Mouse (Mus musculus): ENCODE data around the gene Cel.

Cel gene

GRCm38 (mm10) chr2:28537995-28538816, 25.0 kb downstream of the Cel start:
- DNase-seq (ENCODE audit: low spot score in 2 of 2), result no peak

DNA sequence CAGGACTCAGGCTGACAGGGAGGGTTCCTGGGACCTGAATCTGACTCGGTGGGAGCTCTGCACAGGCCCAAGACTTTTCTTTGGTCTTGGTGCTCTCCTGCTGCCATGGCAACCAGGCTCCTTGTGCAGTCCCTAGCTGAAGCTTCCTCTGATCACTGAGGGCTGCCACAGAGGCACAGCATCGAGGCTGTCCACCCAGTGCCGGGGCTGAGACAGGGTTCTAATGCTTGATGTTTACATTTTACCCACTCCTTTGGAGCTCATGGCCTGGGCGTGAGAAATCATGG, 25.6 kb downstream of the Cel start:
- DNase-seq (ENCODE audit: low spot score in 2 of 2), result no peak

- no peak for DNase-seq (ENCODE audit: low spot score in 2 of 2)
These were observed 26.2 kb downstream of the Cel start for GRCm38 (mm10) chr2:28536766-28537633.

- no peak for DNase-seq (ENCODE audit: low spot score in 2 of 2)
These were observed 27.0 kb downstream of the Cel start for GRCm38 (mm10) chr2:28536166-28536565.

DNA sequence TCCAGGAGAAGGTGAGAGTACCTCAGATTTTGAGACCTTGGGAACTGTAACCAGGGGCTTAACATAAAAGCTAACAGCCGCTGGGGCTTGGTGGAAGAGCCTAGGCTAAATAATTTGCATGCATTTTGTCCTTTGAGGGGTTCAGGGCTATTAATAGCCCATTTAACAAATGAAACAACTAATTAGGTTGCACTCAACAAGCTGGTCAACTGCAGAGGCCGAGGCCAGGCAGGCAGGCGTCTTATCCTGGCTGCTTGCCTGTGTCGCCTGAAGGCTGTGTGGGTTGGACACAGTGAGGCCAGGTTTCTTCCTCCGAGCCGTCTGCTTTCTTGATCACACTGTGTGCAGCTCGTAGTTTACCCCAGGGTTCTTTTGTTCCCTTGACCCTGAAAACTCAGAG, 27.6 kb downstream of the Cel start:
- DNase-seq (ENCODE audit: low spot score in 2 of 2), result no peak

DNA sequence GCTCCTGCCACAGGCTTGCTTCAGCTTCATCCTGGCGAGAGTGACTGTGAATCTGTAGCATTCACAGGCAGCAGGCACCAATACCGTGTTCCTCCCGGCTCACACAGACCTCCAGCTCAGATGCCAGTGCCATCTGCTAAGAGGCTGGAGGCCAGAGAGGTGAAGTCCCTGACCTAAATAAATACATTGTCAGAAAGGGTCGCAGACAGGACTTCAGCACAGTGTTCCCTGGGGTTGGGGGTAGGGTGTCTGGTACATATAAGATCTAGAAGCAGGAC, 28.0 kb downstream of the Cel start:
- no peak for DNase-seq (ENCODE audit: low spot score in 2 of 2)

DNA sequence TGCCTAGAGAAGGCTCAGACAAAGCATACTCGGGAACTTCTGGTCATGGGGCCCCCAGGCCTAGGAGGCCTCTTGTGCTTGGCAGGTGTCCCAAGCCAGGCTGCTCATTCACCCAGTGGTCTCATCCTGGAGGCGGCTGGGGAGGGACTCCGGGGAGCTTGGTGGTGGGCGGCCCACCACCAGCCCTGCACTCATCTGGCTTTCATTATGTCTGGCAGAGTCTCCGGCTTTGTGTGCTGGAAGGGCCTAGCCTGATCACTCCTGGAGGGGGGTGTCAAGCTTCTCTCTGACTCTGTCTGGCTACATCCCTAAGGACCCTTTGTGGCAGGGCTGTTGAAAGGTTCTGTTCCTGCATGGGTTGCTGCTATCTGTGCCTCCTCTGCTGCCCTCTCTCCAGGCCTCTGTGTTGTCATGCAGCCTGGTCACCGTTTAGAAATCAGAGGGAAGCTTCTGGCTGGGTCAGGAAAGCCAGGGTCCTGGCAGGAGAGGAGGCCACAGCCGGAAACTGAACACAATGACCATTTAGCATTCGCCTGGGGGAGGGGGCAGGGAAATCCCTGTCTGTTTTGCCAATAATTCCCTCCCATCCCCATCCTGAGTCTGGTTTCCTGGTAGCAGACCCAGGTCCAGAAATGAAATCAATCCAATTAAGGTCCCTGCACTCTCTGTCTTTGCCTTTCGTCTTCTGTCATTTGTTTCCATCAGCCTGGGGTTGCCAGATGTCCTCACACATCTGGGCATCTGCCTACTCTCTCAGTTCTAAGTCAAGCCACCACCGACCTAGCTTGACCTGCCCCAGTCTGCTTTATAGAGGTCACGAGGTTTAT, 28.6 kb downstream of the Cel start:
- DNase-seq (ENCODE audit: low spot score in 2 of 2), result no peak

DNA sequence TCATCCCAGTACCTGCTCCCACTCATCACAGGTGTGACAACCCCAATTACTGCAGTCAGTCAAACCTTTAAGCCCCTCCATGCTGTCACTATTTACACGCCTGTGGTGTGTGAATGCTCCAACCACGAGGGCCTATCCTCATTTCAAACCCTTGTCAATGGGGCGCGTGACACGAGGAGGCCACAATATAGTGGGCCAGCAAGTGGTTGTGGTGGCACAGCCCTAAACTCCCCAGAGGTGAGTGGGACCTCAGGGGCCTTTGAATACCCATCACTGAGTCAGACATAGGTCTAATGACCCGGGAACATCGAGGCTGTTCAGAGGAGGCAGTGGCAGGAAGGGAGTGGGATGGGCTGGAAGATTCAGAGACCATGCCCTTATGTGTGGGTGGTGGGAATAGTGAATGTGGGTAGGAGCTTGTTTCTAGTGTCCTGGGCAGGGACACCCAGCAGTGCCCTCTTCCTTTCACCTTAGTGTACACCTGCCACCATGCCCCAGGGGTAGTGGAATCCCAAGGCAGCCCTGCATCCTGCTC, 29.2 kb downstream of the Cel start:
- DNase-seq (ENCODE audit: low spot score in 2 of 2), result no peak

- DNase-seq (ENCODE audit: low spot score in 2 of 2), result peak; percentile 75 to 85
These were observed 30.0 kb downstream of the Cel start for GRCm38 (mm10) chr2:28532938-28533771.

- no peak for DNase-seq (ENCODE audit: low spot score in 2 of 2)
These were observed 32.9 kb downstream of the Cel start for GRCm38 (mm10) chr2:28530311-28530710.

DNA sequence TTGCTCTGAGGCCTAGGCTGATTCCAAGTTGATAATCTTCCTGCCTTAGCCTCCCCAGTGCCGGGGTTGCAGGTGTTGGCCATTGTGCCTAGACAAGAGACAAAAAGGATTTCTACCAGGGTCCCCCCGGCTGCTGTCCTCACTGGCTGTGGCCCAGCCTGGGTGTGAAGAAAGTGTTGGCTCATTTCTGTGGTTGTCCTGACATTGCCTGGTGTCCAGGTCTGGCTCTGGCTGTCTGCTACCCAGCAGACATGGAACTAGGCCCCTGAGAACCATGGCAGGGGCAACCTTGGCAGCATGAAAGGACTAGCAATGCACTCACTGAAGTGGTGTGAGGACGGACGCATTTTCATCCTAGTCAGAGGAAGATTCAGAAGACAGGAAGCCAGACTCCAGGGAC, 33.3 kb downstream of the Cel start:
- no peak for DNase-seq (ENCODE audit: low spot score in 2 of 2)

DNA sequence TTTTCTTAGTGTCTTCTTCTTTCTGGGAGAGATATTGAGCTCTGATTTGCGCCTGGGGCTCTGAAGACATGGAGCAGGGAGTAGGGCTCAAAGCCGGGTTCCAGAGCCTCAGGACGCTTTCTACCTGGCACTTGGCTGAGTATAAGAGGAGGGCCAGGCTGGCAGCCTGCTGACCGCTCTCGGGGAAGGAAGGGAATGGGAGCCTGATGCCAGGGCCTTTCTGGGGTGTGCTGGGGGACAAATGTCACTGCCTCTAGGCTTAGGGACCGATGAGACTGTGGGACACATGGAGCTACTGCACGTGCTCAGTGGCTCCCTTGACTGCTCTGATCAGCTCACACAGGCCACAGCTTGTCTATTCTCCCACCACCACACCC, 34.9 kb downstream of the Cel start:
- no peak for DNase-seq (ENCODE audit: low spot score in 2 of 2)

- no peak for DNase-seq (ENCODE audit: low spot score in 2 of 2)
These were observed 35.5 kb downstream of the Cel start for GRCm38 (mm10) chr2:28527436-28528353.

GRCm38 (mm10) chr2:28525943-28526876, 37.0 kb downstream of the Cel start:
- DNase-seq (ENCODE audit: low spot score in 2 of 2), result peak in 1 of 2 experiments; percentile 44

GRCm38 (mm10) chr2:28525219-28525942, 37.8 kb downstream of the Cel start:
- no peak for DNase-seq (ENCODE audit: low spot score in 2 of 2)

DNA sequence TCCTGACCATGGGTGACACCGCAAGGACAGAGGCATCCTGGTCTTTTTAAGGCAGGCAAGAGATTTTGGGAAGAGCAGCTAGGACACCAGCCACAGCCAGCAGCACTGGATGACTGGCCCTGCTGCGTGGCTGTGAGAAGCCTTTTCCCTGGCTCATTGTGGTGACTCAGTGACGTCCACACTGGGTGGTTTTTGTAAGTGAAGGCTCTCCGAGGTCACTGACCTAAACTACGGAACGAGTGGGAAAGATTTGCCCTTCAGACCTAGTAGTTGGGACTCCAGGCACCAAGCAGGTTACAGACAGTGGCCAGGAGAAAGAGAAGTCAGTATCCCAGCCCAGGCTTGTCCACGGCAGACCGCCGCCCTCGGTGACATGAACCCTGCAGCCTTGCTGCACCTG, 38.8 kb downstream of the Cel start:
- DNase-seq (ENCODE audit: low spot score in 2 of 2), result no peak

GRCm38 (mm10) chr2:28523643-28524117, 39.5 kb downstream of the Cel start:
- DNase-seq (ENCODE audit: low spot score in 2 of 2), result peak in 1 of 2 experiments; percentile 56

DNA sequence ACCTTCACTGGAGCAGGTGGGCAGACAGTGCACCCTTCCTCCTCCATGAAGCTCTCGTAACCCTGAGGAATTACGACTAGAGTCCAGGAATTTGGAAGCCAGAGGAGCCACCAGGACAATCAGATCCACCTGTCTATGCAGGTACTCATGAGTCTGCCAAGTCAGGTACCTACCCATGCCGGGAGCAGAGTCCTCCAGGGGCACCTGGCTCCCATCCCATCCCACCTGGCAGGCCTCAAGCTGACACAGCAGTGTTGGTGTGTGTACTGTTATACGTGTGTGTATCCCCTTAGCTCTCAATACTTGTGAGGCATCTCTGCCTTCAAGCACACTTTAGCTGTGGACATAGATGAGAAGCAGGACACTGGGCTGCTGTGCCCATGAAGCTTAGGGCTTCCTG, 41.0 kb downstream of the Cel start:
- DNase-seq (ENCODE audit: low spot score in 2 of 2), result no peak

Measured in spleen, postnatal 4 days (tissue).